Mouse (Mus musculus) lung, embryonic 16.5 days (tissue): ENCODE measurements around the gene Magi1. TPM values are rescaled to one million over a fixed set of nuclear protein-coding genes. Genes with fewer than 3 reads are reported as not detected.

Experiments
- ATAC-seq: fragments of 200-750 bp; cut with Nextera tagmentation; 2 replicates; pipeline ENCODE4 v1.8.0; 2017; ENCODE audit warnings: low read depth, mild to moderate bottlenecking, moderate library complexity
- H3K27ac ChIP-seq: fragments of 300-500 bp; sonication (generic); 2 replicates; pipeline ENCODE4 v1.5.1; 2014; ENCODE audit warnings: mild to moderate bottlenecking, control low read depth, low read length
- H3K27me3 ChIP-seq: fragments of 300-500 bp; sonication (generic); 2 replicates; pipeline ENCODE4 v1.6.1; 2014; ENCODE audit warnings: low read depth, low read length, mixed read lengths; ENCODE audit not compliant: control insufficient read depth, insufficient read depth
- H3K36me3 ChIP-seq: fragments of 300-500 bp; sonication (generic); 2 replicates; pipeline ENCODE4 v1.6.1; 2014; ENCODE audit warnings: low read length; ENCODE audit not compliant: control insufficient read depth, insufficient read depth
- H3K4me1 ChIP-seq: fragments of 300-500 bp; sonication (generic); replicated peaks from 2 replicates; pipeline ENCODE4 v1.6.1; 2014; ENCODE audit warnings: low read length, mixed read lengths; ENCODE audit not compliant: control insufficient read depth, insufficient read depth
- H3K4me2 ChIP-seq: fragments of 300-500 bp; sonication (generic); 2 replicates; pipeline ENCODE4 v1.6.1; 2014; ENCODE audit warnings: low read depth, low read length, control low read depth
- H3K4me3 ChIP-seq: fragments of 300-500 bp; sonication (generic); 2 replicates; pipeline ENCODE4 v1.5.1; 2014; ENCODE audit warnings: mild to moderate bottlenecking, low read length, control low read depth
- H3K9ac ChIP-seq: fragments of 300-500 bp; sonication (generic); 2 replicates; pipeline ENCODE4 v1.6.1; 2014; ENCODE audit warnings: low read length, control low read depth
- H3K9me3 ChIP-seq: fragments of 300-500 bp; sonication (generic); 2 replicates; pipeline ENCODE4 v1.6.1; 2016; ENCODE audit warnings: low read length; ENCODE audit not compliant: control insufficient read depth
- WGBS: fragments of 180-500 bp; shearing (Covaris S2); extraction: QIAGEN DNeasy Blood & Tissue Kit; methylation state at CpG from one replicate; pipeline ENCODE4 v1.1.7; 2014; 5-methylcytosine and 5-hydroxymethylcytosine counted together
- polyA plus RNA-seq: library from polyadenylated mRNA; unstranded; fragments of >200 nt; fragmentation: Nextera tagmentation; extraction: Ambion mirVana; gene quantifications from 2 replicates; pipeline ENCODE4 v1.2.1, GENCODE M21; 2015

Magi1 gene
- polyA plus RNA-seq, 1 experiment from 2014 or later = 9.4 TPM

GRCm38 (mm10) chr6:94222253-94222652, 61.5 kb downstream of the Magi1 start:
- Histone ChIP-seq H3K27me3 (no peaks in the 10 kb centered on the region), H3K4me3 (no peak overlapping the region), H3K4me2 (no peak overlapping the region), H3K4me1 (peaks cover 30% of the 10 kb centered on the region), H3K27ac (no peak overlapping the region), H3K36me3 (no peaks in the 10 kb centered on the region), H3K9me3 (no peaks in the 10 kb centered on the region), H3K9ac (no peak overlapping the region)
- ATAC-seq = no peak
- 40% methylated on average over 7 of the region's 7 CpGs for WGBS

GRCm38 (mm10) chr6:94221750-94222149, 62.0 kb downstream of the Magi1 start:
- H3K9ac ChIP-seq = no peak overlapping the region
- ATAC-seq = no peak
- 81% methylated on average over 6 of the region's 6 CpGs for WGBS
- H3K9me3 ChIP-seq = no peaks in the 10 kb centered on the region
- no peak overlapping the region for H3K4me3 ChIP-seq
- H3K27ac ChIP-seq = no peak overlapping the region
- no peaks in the 10 kb centered on the region for H3K36me3 ChIP-seq
- no peaks in the 10 kb centered on the region for H3K27me3 ChIP-seq
- H3K4me2 ChIP-seq = no peak overlapping the region
- H3K4me1 ChIP-seq = peaks cover 30% of the 10 kb centered on the region

GRCm38 (mm10) chr6:94218076-94218475, 65.6 kb downstream of the Magi1 start:
- Histone ChIP-seq H3K4me1 (peaks cover 38% of the 10 kb centered on the region), H3K27me3 (no peaks in the 10 kb centered on the region), H3K36me3 (no peaks in the 10 kb centered on the region), H3K9ac (no peak overlapping the region), H3K27ac (0 out of 2 replicates have a peak overlapping the region, but pooled peaks have one; percentile 19), H3K9me3 (no peaks in the 10 kb centered on the region), H3K4me3 (no peak overlapping the region), H3K4me2 (no peak overlapping the region)
- peak; percentile 37 for ATAC-seq
- WGBS = 66% methylated on average over 4 of the region's 4 CpGs

GRCm38 (mm10) chr6:94215834-94216233, 67.9 kb downstream of the Magi1 start:
- Histone ChIP-seq H3K4me1 (peaks cover 39% of the 10 kb centered on the region), H3K4me3 (no peak overlapping the region), H3K4me2 (no peak overlapping the region), H3K9me3 (no peaks in the 10 kb centered on the region), H3K9ac (no peak overlapping the region), H3K27ac (peak overlapping the region; percentile 66), H3K36me3 (no peaks in the 10 kb centered on the region), H3K27me3 (no peaks in the 10 kb centered on the region)
- WGBS = 54% methylated on average over 4 of the region's 4 CpGs
- peak; percentile 54; the same call in 1 of the 2 replicates for ATAC-seq

GRCm38 (mm10) chr6:94214895-94215538, 68.7 kb downstream of the Magi1 start:
- peaks cover 38% of the 10 kb centered on the region for H3K4me1 ChIP-seq
- no peaks in the 10 kb centered on the region for H3K9me3 ChIP-seq
- no peak overlapping the region for H3K4me2 ChIP-seq
- no peaks in the 10 kb centered on the region for H3K27me3 ChIP-seq
- peak; percentile 34 for ATAC-seq
- H3K9ac ChIP-seq = no peak overlapping the region
- no peak overlapping the region for H3K4me3 ChIP-seq
- 35% methylated on average over 7 of the region's 7 CpGs for WGBS
- H3K27ac ChIP-seq = peak overlapping the region; percentile 66
- H3K36me3 ChIP-seq = no peaks in the 10 kb centered on the region

DNA sequence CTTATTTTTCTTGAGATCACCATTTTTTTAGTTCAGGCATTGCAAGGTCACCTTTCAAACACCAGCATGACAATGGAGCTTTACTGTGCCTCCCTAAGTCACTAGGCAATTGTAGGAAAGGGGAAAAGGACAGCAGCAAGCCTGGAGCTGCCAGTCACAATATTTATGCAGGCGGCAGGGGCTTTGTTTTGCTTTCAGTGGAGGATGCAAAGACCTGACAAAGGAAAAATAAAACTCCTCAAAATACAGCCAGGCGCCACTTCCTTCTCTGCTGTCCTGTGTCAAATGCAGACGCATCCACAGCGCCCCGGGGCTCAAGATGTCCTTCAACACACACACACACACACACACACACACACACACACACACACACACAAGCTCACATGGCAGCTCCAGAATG, 77.8 kb downstream of the Magi1 start:
- H3K9ac ChIP-seq = no peak overlapping the region
- peaks cover 33% of the 10 kb centered on the region for H3K4me1 ChIP-seq
- no peak overlapping the region for H3K4me2 ChIP-seq
- peak overlapping the region; percentile 41; the same call in 1 of the 2 replicates for H3K27ac ChIP-seq
- ATAC-seq = no peak
- H3K36me3 ChIP-seq = no peaks in the 10 kb centered on the region
- H3K4me3 ChIP-seq = no peak overlapping the region
- 29% methylated on average over 5 of the region's 5 CpGs for WGBS
- no peaks in the 10 kb centered on the region for H3K27me3 ChIP-seq
- no peaks in the 10 kb centered on the region for H3K9me3 ChIP-seq

DNA sequence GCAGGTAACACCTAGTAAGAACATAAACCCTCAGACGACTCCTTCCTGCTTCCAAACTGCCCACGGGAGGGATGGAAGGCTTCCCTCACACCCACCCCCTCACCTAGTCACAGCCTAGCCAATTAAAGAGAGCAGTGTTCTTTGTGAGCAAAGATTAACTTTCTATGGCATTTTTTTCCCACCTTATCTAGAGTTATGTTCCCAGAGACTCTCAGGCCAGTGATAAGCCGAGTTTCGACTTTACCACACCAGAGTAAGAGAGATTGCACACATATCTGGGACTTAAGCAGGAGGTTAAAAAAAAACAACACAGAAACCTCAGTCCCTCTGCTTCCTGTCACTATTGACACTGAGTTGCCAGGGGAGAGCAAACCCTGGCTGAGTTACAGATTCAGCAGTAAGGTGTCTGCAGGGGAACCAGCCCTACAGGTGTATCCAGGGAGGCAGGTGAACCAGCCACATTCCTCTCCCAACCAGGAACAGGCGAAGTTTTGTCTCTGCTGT, 80.0 kb downstream of the Magi1 start:
- Histone ChIP-seq H3K4me2 (peak overlapping the region; percentile 41), H3K4me1 (peaks cover 43% of the 10 kb centered on the region), H3K36me3 (no peaks in the 10 kb centered on the region), H3K9me3 (no peaks in the 10 kb centered on the region), H3K27ac (peak overlapping the region; percentile 92), H3K27me3 (no peaks in the 10 kb centered on the region), H3K9ac (no peak overlapping the region), H3K4me3 (no peak overlapping the region)
- ATAC-seq = peak; percentile 83
- WGBS = 20% methylated on average over 5 of the region's 5 CpGs

DNA sequence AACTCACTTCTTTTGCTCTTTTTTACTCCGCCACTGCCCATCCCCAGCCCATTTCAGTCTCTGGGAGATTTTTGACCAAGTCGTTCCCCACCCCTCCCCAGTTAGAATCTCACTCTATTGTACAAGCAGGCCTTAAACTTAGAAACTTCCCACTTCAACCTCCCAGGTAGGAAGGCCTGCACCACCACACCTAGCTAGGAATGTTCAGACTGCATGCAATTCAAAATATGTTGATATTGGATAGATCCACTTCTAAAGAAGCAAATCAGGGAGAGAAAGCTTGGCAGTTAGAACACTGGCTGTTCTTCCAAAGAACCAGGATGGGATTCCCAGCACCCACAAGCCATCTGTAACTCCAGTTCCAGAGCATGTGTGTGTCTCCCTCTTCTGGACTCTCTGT, 81.8 kb downstream of the Magi1 start:
- WGBS = 83% methylated on average over 2 of the region's 2 CpGs
- Histone ChIP-seq H3K36me3 (no peaks in the 10 kb centered on the region), H3K4me3 (no peak overlapping the region), H3K27ac (no peak overlapping the region), H3K27me3 (no peaks in the 10 kb centered on the region), H3K4me2 (no peak overlapping the region), H3K9me3 (no peaks in the 10 kb centered on the region), H3K4me1 (peaks cover 39% of the 10 kb centered on the region), H3K9ac (no peak overlapping the region)
- no peak for ATAC-seq

DNA sequence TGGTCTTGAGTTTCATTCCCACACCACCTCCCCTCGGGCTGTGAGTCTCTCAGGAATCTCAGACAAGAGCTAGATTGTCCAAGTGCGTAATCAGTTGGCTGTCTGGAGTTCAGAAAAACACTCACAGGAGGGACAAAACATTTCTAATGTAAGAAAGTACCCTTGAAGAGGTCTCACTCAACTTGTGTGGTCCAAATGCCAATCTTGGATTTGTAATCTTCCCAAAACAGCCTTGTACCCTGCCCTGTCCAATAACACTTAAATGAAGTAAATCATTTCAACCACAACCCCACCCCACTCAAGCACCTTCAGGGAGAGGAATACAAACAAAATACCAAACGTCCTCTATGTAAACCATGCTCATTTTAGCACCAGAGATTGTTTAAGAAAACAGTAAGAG, 82.8 kb downstream of the Magi1 start:
- no peak overlapping the region for H3K9ac ChIP-seq
- H3K4me3 ChIP-seq = no peak overlapping the region
- no peaks in the 10 kb centered on the region for H3K36me3 ChIP-seq
- ATAC-seq = no peak
- H3K4me1 ChIP-seq = peaks cover 43% of the 10 kb centered on the region
- 20% methylated on average over 3 of the region's 3 CpGs for WGBS
- no peak overlapping the region for H3K4me2 ChIP-seq
- H3K9me3 ChIP-seq = no peaks in the 10 kb centered on the region
- H3K27me3 ChIP-seq = no peaks in the 10 kb centered on the region
- peak overlapping the region; percentile 55 for H3K27ac ChIP-seq
